Mouse (Mus musculus) kidney, adult 8-10 months (tissue): ENCODE results near the gene Rrm2.
"Not testable (repeated sequence)": the region's sequence is repeated elsewhere in the genome, so short reads cannot be mapped to it uniquely, and the experiment has no call there.

Source experiments
- DNase-seq, 2 experiments: peaks; one replicate each; pipeline ENCODE4 v3.0.0; 2022

The Rrm2 gene

DNA sequence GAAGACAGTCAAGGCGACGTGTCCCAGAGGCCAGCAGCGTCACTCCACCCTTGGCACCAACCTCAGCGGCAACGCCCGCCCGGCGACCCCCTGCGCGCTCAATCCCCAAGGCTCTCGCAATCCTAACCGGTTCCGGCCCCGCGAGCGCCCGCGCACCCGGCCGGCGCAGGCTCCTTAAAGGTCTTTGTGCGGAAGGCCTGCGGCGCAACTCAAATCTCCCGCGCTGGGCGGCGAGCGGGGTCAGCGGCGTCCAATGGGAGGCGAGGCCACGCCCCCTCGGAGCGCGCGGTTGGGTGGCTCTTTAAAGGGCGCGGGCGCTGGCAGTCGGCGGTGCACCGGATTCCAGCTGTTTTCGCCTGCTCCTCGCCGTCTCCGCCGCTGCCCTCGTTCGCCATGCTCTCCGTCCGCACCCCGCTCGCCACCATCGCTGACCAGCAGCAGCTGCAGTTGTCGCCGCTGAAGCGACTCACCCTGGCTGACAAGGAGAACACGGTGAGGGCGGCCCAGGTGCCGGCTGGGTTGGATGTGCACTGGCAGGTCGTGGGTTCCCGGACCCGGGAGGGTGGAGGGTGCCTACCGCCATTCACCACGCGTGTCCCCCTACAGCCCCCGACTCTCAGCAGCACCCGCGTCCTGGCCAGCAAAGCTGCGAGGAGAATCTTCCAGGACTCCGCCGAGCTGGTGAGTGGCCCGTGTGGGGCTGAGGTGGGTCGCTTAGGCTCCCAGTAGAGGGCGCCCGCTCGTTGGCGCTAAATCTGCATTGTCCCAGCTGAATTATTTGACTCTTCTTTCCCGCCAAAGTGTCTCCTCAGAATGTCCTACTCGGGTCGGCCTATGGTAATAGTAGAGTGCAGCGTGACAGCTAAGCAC is at the start of gene Rrm2:
Gene Rrm2, plus strand, starts transcription at position 288 of the 870 bp plus-strand sequence.
- DNase-seq = peak; percentile 89 to 94

DNA sequence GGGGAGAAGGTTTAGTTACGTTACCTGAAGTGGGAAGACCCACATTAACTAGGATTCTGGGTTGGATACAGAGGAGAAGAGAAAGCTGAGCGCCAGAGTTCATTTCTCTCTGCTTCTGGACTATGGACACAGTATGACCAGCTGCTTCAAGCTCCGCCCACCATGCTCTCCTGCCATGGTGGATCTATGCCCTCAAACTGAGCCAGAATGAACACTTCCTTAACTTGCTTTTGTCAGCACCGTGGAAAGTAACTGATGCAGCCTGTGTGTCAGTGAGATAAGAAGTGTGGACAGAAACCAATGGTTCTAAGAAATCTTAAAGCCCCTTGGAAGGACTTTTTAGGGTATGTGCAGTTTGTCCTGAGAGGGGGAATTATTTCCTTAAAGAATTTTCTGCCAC is 49.0 kb upstream of the Rrm2 start:
- peak in 1 of 2 experiments; percentile 70 for DNase-seq

DNA sequence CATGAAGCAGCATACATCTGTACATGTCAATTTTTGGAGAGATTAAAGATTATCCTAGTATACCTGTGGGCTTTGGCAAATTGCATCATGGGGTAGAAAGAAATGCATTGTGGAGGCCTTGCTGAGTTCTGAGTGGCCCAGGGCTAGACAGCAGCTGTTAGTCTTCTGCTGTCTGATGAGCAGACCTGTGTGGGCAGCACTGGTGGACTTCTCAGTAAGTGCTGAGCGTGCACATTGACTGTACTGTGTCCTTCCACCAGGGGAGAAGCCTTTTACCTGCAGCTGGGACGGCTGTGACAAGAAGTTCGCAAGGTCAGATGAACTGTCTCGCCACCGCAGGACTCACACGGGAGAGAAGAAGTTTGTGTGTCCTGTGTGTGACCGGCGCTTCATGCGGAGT is 48.1 kb upstream of the Rrm2 start:
- DNase-seq = no peak

DNA sequence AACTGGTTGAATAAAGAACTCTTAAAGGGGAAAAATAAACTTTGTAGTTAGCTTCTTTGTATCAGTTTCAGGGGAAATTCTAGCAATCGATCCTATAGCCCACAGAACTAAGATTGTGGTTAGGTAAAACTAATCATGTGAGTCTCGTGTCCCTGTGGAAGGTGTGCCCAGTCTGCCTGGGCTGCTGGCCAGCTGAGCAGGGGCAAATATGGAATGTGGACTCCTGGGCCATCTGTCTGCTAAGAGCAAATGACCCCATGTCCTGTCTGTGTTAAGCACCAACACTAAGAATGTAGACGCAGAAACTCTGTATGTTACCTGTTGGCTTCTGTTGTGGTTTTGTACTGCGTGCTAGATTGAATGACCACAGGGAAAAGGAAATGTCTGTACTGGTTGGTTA is 46.9 kb upstream of the Rrm2 start:
- peak; percentile 70 to 72 for DNase-seq

DNA sequence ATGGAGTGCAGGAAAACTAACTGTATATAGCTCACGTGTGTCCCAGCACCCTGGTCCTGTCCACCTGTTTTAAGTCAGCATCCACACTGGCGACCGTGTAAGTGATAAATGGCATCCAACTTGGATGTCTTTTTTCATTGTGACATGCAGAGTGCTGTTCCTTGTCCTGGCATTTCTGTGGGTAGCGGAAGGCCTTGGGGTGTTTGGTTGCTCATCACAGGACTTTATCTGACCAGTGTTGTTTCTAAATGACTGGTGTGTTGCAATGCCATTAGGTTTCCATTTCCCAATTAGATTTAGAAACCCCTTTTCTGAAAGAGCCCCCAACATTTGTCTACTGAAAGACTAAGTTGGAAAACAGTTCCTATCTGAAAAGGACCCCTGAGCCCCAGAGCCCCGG is 45.9 kb upstream of the Rrm2 start:
- no peak for DNase-seq

DNA sequence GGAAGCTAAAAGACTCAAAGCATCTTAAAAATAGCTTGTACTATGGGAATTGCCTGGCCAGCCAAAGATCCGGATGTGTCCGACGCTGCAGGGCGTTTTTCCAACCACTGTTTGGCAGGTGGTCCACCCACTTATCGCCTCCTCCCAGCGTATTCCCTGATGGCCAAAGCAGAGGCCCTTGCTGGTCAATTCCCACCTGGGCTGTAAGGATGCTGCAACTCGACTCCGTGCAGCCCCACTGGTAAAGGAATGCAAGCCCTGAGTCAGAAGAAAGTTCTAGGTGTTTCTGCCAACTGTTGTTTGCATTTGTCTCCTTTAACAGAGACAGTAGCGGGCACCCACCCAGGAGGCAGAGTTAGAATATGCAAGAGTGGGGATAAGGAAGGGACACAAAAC is 27.9 kb upstream of the Rrm2 start:
- peak in 1 of 2 experiments; percentile 54 for DNase-seq

DNA sequence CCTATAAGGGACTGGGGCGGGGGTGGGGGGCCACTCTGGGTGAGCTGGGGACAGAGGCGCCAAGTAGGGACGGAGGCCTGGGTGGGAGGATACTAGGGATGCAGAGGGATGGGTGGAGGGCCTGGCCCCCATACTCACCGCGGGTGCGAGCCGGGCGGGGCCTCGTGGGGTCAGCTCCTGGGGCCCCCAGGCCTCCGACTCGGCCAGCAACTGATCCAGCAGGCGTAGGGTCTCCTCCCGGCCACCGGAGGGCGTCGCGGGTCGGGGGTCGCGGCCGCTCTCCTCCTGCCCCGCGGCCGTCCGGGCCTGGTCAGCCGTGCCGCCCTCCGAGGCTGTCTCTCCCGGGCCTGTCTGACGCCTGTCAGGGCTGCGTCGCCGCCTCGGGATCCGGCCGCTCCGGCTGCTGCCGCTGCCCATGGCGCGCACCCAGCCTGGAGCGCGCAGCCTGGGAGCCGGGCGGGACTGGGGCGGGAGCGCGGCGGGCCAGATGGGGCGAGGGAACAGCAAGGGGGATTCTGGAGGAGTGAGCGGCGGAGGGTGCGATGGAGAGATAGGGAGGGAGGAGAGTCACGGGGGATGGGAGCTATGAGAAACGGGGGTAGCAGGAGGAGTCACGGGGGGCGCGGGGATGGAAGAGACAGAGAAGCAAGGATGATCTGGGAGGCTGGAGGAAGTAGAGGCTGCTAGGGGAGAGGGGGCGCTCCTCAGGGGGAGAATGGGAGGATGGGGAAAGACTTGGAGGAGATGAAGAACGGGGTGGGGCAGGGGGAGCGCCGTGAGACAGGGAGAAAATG is 27.4 kb upstream of the Rrm2 start:
- DNase-seq = peak in 1 of 2 experiments; percentile 32

DNA sequence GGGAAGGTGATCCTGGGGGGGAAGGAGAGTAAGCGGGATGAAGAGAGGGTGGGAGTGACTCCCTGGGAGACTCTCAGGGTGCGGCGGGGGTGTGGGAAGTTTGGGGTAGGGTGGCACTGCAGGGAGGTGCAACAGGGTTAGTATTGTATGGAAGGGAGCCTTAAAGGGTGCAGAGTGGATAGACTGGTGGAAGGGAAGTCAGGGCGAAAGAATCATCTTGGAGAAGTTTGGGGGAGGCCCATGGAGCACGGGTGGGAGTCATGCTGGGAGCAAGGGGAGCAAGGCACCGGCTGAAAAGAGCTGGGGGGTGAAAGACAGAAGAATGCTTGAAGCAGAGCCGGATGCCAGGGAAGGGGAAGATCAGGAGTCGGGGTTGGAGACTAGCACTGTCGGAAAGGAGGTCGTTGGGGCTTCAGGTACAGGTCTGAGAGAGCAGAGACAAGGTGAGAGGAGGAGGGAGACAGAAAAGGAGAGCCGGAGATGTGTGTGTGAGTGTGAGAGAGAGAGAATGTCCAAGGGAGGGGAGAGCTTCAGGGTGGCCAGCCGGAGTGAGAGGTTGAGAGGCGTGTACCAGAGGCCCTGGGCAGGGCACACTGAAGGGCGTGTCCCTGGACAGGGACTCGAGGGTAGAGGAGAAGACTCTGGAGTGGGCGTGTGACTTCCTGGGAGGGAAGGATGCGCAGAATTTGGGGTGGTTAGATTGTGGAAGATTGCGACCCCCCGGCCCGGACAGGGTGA is 26.6 kb upstream of the Rrm2 start, which contains the start of gene Cys1:
Gene Cys1, minus strand, starts transcription at position 528 of the 738 bp plus-strand sequence.
- DNase-seq = peak; percentile 84 to 89

DNA sequence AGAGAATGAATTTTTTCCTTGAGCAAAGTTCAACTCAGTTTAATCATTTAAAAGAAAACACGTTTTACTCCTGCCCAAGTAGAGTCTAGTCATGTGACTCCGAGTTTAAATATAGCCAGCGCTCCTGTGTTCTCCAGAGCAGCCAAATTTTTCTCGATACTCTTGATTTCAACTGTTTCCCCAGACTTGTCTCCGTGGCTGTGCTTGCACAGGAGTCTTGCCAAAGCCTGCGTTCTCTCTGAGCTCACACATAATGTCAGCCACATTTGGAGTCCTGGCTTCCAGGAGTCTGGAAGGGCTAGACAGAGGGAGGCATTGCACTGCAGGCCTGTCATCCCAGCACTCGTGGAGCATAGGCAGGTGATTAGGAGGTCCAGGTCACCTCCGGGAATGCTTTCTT is 25.5 kb upstream of the Rrm2 start:
- peak; percentile 87 to 90 for DNase-seq

DNA sequence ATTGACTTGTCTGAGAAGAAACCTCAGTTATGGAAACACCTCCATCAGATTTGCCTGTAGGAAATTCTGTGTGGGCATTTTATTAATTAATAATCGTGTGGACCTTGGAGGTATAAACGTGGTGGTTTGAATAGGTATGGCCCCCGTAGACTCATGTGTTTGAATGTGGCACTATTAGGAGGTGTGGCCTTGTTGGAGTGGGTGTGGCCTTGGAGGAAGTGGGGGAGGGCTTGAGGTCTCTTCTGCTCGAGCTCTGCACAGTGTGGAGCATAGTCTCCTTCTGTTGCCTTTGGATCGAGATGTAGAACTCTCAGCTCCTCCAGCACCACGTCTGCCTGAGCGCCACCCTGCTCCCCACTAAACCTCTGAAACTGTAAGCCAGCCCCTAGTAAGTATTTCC is 24.6 kb upstream of the Rrm2 start:
- DNase-seq = peak; percentile 68 to 69

DNA sequence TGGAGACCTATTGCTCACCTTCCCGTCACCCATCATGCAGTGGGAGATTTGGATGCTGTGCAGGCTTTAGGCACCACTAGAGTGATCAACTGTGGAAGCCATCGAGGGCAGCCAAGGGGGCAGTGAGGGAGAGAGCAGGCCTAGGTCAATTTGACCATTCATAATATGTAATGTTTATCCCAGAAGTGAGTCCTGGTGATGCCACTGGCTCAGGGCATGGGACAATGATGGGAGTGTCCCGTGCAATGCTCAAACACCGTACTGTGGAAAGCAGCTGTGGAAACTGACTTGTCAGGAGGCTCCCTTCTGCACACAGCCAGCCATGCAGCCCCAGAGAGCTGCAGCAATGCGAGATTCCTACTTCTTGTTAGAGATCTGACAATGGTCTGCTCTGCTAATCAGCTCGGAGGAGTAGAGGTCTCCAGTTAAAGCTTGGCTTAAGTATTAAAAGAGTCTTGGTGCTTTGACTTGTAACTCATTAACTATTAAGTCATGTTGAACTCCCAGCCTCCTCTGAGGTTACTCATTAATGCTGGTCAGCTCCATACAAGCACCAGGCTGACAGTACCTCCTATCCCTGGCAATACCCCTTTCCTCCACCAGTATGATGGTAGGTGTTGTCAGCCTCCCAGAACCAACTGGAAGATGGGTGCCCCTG is 21.9 kb upstream of the Rrm2 start:
- peak; percentile 66 to 92 for DNase-seq

DNA sequence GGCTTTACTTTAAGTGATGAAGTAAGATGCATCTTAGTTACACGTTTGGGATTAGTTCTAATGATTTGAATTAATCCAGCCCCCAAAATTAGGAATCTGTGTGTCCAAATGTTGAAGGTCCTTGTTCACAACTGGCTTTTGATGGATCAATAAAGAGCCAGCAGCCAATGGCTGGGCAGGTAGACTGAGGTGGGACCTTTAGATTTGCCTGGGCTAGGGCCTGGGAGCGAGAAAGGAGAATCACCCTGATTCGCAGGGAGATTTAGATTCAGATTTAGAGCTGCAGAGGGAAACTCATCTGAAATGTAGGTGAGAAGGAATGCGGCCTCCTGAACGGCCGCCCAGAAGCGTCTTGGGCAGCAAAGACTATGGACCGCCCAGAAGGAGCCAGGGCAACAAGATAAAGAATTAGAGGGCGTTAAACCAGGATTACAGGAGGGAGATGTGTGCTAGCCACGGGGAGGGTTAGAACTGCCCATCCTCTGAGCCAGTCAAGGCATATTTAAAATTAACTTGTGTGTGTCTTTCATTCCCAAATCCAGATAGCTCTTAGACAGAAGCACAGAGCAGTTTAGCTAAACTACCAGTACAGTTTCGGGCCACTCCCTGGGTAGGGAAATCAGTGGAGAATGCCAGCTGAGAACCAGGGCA is 21.2 kb upstream of the Rrm2 start:
- no peak for DNase-seq

DNA sequence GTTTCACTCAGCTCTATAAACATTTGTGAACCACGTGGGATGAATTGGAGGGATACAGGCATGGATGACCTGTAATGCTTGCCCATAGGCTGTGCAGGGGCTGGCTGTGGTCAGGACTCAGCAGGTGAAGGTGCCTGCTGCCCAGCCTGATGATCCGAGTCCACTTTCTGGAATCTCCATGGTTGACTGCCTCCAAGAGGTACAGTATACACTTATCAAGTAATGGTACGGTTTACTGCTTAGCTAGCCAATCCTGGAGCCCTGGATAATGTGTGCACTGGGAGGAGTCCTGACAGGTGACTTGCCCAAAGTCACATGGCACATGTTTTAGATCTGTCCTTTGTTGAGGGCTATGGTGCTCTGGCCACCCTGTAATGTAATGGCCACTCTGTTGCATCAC is 17.7 kb upstream of the Rrm2 start:
- DNase-seq = peak; percentile 59 to 75

DNA sequence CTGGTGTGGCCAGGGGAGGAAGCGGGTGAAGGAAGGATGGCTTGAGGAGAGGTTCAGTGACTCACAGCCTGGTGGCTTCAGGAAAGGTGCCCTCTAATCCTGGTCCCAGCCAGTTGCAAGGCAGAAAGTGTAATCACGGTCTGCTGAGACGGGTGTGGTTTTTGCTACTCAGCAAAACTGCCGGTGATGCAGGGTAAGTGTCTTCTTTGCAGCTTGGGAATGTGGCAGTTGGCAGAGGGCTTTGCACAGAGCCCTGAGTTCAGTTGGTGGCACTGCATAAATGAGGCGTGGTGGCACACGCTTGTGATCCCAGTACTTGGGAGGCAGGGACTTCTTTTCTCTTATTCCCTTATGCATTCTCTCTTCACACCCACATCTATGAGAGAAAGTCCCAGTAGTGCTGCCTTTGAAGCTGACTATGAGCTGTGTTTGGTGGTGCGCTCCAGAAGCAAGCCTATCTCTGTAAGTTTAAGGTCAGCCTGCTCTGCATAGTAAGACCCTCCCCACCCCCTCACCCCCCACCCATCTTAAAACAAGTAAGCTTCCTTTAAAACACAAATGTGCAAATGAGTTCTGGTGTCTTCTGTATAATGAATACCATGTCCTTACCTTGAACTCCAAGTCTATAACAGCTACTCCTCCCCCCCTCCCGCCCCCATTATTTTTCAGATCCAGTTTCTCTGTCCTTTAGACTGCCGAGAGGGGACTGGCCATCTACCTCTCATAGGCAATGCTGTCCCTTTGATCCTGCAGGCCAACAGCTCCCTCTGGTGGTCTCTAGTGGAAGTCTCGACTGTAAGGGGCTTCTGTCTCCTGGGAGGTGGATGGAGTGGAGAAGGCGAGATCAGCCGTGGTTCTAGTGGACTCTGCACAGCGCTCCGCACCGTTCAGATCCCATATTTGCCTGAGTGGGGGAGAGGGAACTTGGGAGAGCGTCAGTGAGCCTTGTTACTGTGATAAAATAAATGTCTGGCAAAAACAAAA is 11.2 kb upstream of the Rrm2 start:
- DNase-seq = peak; percentile 84 to 91

DNA sequence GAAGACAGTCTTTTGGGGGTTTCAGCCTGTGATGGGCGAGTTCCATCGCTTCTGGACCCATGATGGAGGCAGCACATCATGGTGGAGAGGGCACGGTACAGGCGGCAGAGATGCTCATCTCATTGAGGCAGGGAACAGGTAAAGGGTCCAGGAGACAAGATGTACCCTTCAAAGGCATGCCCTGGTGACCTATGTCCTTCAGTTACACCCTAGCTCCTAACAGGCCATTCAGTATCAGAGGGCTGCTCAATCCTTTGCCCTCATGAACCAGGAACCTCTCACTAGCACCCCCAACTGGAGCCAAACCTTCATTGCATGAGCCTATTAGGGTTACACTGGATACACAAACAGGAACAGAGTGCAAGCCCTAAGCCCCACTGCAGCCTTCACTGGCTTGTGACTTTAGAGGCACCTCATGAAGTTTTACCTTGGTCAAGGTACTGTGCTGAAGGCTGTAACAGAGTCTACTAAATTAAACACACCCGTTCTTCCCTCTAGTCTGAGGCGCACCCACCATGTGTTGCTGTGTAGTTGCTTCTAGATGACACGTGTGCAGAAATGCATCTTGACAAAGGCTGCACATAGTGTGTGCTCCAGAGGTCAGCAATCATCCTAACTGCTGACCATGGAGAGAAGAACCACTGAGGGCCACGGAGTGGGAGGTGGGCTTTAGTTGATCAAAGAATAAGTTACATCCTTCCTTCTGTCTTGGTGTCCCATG is 10.4 kb upstream of the Rrm2 start:
- DNase-seq = peak in 1 of 2 experiments; percentile 58

DNA sequence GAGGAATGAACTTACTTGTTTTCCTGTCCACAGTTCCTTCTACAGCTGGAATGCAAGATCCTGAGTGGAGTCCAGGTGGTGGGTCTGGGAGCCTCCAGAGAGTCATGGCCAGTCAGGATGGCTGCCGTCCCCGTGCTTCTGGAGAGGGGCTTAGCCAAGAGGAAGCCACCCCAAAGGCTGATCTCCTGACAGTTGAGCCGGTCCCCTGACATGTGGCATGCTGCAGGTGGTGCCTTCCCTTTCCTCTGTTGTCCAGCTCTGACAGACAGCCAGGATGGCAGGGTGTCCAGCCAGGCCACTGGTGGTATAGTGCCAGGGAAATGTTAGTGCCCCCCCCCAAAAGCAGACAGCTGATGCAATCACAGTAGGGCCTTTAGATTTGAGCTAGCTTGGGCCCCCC is 9.5 kb upstream of the Rrm2 start:
- no peak for DNase-seq

DNA sequence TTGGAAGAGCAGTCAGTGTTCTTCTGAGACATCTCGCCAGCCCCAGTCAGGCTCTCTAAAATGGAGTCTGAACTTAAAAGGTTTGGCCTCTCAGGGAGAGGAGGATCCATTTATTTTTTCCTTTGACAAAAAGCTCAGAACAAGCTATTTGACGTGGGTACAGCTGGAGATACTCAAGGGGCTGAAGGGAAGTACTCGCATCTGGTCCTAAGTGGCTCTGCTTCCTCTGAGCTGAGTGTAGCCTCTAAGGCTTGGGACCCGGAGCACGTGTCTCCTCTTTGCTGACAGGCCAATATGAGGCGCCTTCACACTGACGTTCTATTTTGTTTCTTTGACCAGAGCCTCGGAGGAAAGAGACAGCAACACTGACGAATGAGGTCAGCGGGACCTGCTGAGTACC is 8.5 kb upstream of the Rrm2 start:
- no peak for DNase-seq

DNA sequence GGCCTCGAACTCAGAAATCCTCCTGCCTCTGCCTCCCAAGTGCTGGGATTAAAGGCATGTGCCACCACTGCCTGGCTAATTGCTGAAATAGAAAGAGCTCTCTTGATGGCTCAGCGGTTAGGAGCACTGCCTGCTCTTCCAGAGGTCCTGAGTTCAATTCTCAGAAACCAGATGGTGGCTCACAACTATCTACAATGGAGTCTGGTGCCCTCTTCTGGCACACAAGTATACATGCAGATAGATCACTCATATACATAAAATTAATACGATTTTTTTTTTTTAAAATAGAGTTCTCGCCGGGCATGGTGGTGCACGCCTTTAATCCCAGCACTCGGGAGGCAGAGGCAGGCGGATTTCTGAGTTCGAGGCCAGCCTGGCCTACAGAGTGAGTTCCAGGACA is 6.4 kb upstream of the Rrm2 start:
- DNase-seq = not testable (repeated sequence)

DNA sequence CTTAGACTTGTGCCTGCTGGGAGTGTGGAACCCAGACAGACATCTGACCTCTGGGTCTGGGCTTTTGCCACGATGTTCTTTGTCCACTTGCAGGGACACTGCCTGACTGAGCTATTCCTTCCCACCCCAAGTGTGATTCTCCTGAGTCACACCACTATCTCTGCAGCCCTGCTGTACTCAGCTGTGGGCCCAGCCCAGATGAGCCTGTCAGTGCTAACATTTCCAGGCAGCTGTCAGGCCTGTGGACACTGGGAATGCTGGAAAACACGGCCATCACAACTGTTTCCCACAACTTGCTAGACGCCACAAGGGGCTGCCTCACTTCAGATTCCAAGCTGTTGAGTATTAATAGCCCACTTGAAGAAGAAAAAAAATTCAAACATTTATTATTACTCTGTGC is 5.0 kb upstream of the Rrm2 start:
- no peak for DNase-seq
